Mouse (Mus musculus) spleen, adult 2 months (tissue): ENCODE measurements at regions not wholly inside any gene's neighbourhood (a gene's known extent, or its start where the extent isn't known, plus 50 kb on each side); places are given as distances from the start of the nearest gene placed in this dataset.

Experiments
- CTCF ChIP-seq: fragments of 200-500 bp; IDR thresholded peaks from 2 replicates; pipeline ENCODE4 v1.5.1; 2011; ENCODE audit warnings: mild to moderate bottlenecking, inconsistent platforms; ENCODE audit not compliant: insufficient read depth, insufficient read length, insufficient replicate concordance; ENCODE audit errors: extremely low read depth
- POLR2A ChIP-seq: fragments of 200-500 bp; IDR thresholded peaks from 2 replicates; pipeline ENCODE4 v1.6.1; 2011; ENCODE audit warnings: low read depth, low read length, inconsistent platforms

DNA sequence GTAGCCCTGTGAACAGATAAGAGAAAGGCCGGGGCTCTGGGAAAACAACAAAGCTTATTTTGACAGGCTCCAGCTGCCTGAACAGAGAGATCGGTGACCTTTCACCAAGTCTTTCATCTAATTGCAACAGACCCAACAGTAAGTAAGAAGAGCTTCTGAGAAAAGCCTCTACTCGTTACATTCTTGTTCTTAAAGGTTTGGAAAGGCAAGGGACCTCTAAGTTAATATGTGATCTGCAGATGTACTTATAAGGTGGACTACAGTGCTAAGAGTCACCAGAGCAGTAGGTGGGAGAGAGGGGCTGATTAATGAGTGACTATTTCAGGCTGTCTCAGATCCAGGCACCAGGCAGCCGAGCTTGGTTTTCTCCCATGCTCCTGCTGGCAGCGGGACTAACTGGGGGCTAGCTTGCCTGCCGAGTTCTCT lies 68.4 kb upstream of the Usp27x start:
- TF ChIP-seq CTCF: no peak
- no peak for TF ChIP-seq POLR2A
